Mouse (Mus musculus) layer of hippocampus, adult 18-20 months (tissue): ENCODE measurements at regions not wholly inside any gene's neighbourhood (a gene's known extent, or its start where the extent isn't known, plus 50 kb on each side); places are given as distances from the start of the nearest gene placed in this dataset.

ENCODE experiments used
- DNase-seq, 2 experiments: peaks; one replicate each; pipeline ENCODE4 v3.0.0; 2022; ENCODE audit warnings: low spot score in 2 of 2

DNA sequence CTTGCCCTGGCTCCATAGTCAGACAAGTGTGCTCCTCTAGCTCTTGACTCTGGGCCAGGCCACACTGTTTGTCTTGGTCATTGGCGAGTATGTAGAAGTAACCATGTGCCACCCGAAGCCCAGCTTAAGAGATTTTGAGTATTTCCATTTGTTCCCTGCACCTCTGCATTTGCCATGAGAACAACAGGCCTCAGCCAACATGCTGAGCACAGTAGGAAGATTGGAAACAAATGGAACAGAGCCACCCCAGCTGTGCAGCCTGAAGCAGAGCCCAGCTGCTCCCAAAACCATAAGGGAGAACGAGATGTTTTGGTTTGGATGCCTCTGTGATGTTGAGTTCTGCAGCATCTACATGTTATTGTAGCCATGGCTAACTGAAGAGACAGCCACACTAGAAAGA is 433.1 kb upstream of the Gm6657 start:
- DNase-seq, result no peak

DNA sequence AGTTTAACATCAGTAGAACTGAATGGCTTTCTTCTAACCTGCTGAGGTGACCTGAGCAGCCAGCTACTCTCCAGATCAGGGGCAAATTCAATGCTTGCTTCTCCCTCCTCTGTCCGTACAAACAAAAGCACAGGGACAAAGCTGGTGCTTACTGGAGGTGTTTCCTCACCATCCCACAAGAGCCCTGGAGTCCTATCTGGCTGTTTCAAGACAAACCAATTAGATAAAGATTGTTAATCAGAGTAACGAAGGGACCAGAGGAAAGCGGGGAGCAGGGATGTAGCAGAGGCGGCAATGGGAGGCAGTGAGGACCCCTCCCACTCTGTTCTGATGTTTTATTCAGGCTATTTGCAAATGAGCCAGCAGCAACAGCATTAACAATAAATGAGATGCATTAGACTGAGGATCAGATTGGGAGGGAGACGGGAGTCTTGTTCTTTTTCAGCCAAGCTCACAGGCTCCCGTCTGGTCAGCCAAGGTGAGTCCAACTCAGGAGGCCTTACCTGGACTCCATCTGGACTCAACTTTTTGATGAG is 418.0 kb upstream of the Gm6657 start:
- no peak for DNase-seq

DNA sequence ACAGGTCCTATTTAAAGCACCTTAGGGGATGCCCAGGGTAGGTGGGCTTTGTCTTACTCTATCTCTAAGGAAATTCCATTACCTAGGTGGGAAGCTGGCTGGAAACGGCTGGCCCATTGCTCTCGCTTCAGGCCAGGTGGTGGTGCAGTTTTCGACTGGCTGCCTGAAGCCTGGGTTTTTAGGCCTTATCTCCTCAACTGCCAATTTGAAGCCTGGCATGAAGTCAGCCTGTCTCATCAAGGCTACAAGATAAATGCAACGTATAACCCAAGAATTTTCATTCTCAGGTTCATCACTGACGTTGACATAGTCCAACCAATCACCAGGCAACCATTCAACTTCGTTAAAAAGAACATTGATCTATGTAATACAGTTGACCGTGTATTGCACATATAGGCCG is 417.3 kb upstream of the Gm6657 start:
- no peak for DNase-seq

DNA sequence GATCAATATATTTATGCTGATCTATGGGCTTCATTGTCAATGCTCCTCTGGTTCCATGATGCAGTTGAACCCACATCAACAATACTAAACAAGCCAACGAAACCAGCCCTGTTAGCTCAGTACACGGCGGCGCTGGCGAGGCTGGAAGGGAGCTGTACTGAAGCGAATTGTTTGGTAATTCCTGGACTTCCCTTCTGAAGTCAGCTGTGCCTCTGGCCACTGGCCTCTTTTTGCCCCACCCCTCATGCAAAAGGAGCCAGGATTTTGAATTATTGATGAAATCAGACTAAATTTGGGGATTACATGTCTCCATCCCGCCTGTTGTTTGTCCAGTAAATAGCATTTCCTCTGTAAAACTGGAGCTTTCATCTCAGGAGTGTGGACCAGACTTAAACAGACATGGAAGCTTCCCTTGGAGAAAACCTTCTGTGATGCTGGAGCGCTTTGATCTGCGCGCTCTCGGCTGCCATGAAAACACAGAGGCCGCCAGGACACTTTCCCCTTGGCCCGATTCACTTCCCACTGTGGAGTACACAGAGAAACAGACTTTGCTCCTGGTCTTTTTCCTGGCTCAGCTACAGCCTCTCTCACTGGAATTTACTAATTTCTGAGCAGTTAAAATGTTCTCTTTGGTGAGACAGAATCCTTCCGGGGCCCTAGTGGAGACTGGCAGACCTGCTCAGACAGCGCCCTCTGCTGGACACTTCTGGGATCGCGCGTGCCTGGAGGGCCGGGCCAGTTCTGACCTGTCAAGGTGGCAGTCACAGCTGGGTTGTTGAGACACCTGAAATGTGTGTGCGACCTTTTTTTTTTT is 412.9 kb upstream of the Gm6657 start:
- peak; percentile 78 to 91 for DNase-seq

DNA sequence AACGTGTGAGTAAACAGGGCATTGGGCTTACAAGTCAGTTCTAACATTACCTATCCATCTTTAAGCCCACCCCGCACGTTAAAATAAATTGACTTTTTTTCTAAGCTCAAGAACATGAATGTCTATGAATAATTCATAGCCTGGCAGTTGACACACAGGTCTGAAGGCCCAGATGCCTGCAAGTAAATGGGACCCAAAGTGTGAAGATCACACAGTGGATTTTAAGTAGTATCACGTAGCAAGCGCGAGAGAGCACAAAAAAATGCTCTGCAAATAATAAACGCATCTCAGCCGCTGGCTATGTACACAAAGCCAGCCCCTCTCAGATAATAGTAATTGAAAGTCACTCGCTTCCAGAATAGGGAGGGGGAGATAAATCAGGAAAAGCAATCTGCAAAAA is 410.1 kb upstream of the Gm6657 start:
- no peak for DNase-seq

DNA sequence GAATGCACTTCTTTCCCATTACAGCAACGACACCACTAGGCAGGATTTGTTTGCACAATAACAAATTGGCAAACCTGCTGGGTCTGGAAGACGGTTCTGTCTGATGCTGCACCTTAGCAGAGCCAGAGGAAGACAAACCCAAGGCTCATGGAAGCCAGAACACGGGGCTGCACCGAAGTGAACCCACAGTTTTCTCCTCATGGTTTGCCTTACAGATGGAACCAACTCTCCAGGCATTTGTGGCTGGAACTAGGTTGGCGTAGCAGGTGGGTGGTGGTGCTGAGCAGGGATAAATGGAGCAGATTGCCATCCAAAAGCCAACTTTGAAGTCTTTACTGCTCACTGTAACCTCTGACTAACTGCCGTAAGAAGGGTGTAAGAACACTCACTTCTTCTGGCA is 408.4 kb upstream of the Gm6657 start:
- DNase-seq, result peak; percentile 32 to 65

DNA sequence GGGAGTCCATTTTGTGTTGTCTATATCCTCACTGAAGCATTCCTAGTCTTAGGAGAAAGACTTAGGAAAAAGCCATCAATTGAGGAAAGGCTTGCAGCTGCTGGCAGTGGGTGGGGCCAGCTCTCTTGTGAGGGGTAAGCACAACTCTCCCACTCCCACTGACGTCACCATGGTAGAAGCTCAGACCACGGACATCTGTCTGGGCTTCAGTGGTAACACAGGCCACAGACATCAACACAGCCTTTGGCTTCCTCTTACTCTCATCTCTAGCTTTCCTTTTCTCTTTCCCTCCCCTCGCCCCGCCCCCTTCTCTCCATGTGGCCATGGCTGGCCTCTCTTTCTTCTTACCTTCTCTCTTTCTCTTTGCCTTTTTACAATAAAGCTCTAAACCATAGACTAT is 407.4 kb upstream of the Gm6657 start:
- DNase-seq, result no peak

DNA sequence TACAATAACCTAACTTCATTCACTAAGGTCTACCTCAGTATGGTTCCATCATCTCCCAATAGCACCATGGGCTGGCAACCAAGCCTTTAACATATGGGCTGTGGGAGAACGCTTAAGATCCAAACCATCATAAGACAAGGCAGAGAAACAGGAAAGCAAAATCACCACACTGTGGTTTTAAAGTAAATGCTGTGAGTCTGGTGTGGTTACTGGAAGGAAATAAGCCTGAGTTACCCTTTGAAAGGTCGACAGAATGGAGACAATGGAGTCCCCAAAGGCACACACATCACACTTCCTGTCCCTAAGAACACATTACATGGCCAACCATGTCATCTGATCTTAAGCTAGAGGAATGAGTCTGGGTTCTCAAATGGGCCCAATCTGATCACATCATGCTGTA is 405.8 kb upstream of the Gm6657 start:
- no peak for DNase-seq

DNA sequence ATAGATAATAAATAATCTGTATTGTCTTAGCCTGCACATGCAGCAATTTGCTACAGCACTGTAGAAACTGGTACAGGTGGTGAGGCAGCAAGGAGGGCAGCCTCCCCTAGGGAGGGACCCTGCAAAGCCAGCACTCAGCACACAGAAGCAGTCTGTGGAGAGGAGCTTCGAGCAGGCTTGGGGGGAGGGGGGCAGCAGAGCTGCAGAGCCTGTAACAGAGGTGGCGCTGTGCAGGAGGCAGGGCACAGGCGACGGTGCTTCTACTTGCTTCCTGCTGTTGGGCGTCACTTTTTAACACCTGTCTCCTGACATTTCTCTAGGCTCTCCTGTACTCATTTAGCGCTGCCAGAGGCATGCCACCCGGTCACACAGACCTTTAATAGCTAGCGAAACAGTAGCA is 404.6 kb upstream of the Gm6657 start:
- DNase-seq, result no peak

DNA sequence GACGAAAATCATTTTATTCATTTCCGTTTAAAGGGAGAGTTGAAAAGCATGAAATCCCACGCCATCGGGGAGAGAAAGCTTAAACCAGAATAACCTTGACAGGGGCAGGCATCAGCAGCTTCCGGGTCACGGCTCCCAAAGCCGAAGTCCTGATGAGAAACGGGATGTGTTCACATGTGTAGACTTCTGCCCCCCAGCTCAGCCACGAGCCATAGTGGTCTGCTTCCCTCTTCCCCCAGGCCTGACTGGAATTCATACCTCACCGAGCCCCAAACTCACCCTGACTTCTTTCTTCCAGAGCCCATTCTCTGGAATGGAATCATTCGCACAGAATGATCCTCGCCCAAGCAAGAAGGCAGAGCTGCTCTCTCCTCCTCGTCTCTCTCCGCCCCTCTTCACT is 404.2 kb upstream of the Gm6657 start:
- DNase-seq, result no peak

DNA sequence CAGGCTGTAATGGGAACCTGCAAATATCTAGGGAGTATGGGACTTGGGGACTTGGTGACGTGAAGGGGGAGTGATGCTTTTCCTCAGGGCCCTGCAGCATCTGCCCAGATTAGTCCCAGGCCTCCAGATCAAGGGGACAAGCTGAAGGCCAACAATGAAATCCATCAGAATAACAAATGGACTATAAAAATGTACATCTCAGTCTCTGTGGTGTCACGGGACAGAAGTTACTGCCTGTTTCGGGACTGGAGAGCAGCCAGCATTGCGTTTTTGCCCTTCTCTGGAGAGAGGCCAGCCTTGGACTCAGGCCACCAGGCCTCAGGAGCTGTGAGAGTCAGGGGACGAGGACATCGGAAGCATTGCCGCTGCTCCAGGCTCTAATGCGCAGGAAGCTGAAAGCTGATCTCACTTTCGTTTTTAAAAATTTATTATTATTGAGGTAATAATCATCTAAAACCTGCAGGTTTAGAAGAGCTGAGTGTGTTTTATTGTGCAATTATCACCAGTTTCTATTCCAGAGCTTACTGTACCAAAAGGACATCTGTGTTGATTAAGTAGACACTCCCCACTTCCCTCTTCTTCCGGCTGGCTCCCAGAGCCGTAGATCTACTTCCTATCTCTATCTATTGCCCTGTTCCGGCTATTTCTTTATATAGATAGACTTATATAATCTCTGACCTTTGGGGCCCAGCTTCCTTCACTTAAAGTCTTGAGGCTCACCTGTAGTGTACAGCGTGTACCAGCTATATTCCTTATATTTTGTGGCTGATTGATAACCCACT is 403.0 kb upstream of the Gm6657 start:
- no peak for DNase-seq

DNA sequence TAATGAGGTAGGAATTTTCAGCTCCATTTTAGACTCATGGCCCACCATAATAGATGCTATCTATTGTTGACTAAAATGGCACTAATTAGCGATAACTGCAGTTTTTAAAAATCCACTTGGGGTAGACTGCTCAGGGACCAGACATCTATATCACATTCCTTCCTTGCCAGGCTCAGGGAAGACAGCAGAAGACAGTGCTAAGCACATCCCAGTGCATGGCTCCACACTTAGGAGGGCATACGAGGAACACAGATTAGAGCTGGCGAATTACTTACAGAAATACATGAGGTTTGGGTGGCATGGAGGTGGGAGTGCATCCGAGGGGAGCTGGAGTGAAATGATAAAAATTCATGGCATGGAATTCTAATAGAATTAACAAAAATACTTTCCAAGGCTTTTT is 395.5 kb upstream of the Gm6657 start:
- DNase-seq, result no peak

DNA sequence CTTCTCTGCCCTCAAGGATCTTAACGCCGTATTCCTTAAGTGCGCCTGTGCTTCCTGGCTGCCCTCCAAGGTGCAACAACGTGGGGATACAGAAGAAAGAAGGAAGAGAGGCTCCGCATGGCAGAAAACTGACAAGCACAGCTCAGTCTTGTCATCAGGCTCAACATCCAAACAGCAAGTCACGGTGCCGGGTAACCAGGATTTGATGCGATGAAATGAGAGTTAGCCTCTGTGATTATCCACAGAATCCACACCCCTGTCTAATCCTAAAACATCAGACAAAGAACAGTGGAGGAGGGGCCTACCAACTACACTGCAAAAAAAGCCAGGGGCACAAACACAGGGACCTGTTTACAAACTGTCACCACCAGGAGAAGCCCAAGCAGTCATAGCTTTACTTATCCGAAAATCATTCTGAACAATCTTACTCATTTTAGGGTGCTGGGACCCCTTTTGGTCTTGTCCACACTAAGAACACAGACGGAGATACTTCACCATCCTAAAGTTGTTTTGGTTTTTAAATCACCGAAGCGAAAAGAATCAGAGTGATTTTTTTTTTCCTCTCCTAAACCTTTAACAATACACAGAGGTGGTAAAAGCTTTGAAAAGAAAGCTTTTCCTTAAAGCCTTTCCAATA is 394.8 kb upstream of the Gm6657 start:
- DNase-seq, result no peak

DNA sequence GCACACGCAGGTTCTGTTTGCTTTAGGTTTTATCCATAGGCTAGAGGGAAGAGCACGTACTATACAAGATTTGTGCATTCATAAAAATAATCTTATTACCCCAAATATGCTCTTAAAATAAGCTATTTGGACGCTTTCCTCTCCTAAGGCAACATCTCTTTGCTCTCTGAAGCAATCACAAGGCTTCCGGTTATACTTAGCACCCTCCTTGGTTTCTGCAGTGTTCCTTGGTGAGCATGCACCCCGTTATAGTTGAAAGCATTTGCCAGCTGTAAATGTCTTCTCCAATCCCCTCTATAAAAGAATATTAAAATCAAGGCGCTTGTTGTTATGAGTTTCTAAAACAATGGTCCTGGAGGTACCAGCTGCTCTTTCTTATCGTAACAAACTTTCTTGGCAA is 386.4 kb upstream of the Gm6657 start:
- no peak for DNase-seq

DNA sequence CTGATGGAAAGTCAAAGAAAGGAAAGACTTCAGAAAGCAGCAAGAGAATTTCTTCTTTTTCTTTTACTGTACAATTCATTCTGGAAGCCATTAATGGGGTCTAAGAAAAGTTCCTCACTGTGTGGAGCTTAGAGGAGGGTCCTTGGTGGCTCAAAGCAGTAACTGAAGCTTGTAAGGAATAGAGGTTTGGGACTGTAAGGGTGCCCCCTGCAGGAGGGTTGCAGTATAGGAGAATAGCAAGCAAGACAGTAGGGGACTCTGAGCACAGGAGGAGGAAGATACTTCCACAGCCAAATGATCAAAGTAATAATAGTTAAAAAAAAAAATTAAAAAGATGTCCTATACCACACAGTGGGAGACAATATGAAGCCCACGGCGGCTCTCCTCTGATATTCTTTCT is 382.8 kb upstream of the Gm6657 start:
- peak in 1 of 2 experiments; percentile 46 for DNase-seq

DNA sequence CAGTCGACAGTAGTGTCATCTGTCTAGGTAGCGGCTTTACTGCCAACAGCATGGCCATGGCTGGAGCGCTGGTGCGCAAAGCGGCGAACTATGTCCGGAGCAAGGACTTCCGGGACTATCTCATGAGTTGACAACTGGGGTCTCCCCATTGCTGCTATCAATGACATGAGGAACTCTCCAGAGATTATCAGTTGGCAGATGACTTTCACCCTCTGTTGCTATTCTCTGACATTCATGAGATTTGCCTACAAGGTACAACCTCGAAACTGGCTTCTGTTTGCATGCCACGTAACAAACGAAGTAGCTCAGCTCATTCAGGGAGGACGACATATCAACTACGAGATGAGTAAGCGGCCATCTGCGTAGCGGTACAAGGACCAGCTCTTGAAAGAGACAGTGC is 374.6 kb upstream of the Gm6657 start:
- DNase-seq, result no peak

DNA sequence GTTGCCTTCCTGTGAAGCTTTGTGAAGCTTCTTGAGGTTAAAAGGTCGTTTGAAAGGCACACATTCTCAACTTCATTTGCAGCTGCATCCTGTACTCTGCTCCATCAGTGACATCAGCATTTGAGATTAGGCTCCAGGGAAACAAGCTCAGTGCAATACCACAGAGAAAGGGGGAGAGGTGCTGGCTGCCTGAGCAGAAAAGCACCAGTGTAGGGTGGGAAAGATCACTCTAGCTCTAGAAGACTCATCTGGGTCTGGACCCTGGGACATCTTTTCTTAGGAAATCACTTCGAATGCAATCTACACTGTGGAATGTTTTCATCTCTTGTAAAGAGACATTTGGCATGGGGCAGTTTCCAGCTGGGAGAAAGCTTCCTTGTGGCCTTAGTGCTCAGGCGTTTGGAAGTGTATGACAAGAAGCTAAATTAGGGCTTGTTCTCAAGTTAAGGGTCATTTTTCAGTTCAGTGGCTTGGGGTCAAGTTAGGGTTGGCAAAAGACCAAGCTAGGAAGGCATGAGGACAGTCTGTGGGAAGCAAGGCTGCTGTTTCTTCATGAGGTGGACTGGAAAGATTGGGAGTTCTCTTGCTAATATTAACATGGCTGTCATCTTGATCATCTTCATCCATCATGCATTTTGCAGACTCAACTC is 370.5 kb upstream of the Gm6657 start:
- no peak for DNase-seq

DNA sequence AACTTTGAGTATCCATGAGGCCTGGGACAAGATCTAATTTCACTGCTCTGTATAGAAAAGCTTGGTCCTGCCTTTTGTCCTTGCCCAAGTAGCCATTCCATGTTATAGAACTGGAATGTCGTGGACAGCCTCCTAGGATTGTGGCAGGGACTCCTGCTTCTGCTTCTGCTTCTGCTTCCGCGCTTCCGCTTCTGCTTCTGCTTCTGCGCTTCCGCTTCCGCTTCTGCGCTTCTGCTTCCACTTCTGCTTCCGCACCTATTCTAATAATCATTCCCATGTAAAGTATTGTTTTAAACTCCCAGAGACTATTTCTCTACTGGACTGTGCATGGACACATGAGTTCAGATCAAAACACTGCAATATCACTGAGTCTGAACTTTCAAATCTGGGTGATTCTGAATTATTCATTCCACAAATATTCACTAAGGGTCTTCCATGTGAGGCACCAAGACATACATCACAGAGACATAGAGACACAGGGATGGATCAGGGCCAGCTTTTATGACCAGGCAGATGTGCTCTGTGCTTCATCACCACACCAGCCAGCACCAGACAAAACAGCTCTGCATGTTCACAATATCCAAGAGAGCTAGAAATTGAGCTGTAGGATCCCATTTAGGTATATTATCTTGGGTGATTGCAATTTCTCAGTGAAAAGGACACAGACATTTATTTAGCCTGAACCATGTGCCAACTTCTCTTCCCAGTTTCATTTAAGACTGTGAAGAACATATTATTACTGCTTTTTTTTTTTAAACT is 360.5 kb upstream of the Gm6657 start:
- DNase-seq, result no peak

DNA sequence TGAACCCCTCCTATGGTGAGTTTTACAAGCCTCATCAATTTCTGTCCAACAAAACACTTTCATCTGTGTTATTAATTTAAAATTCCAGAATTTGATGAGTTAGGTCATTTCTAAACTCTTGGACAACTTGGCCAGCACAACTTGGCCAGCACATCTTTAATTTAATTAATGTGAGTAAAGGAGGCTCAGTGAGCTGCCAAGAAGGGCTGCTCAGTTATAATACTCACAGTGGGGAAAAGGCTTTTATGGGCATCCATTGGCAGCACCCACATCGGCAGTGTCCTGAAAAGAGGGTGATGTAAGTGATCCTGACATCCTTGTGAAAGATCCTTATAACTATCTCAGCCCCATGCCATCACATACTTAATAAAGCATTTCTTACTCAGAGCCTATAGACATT is 359.2 kb upstream of the Gm6657 start:
- DNase-seq, result no peak

DNA sequence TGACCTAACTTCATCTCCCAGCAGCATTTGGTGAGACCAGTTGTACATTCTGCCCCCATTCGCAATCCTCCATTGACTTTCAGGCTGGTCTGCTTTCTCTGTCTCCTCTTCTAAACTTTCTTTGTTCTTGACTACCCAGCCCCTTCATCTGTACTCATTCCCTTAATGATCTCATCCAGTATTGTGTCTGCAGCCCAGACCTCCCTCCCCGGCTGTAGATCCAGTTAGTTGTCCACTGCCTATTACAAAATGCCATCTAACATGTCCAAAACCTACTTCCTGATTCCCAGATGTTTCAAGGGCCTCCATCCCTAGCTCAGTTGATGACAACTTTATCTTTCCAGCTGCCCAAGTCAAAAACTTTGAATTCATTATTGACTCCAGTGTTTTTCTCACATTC is 357.8 kb upstream of the Gm6657 start:
- no peak for DNase-seq
